Mouse (Mus musculus): Measurements from ENCODE around the gene Gm13128. TPM values are rescaled to one million over a fixed set of nuclear protein-coding genes. Genes with fewer than 3 reads are reported as not detected.

The Gm13128 gene
- polyA plus RNA-seq (2012; rRNA removed): not detected in 2 replicates

DNA sequence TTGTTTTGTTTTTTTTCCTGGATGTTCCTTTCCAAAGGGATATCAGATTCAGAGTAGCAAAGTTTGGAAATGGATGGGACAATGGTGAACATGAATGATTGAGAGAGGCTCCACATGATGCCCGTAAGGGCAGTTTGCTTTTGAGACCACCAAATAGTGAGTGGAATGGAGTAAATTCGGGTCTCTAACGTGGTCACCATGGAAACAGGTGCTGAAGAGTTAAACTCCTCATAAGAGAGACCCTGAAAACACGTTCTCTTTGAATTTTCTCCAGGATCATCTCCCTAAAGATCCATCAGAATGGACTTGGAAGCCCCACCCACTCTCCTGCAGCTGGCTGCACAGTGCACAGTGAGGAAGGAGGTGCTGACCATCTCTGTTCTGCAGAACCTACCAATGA is at the start of gene Gm13128:
Gm13128 (plus strand) TSS at position 301 of the 400 bp plus-strand sequence.

GRCm38 (mm10) chr4:144280388-144280787 is 49.7 kb upstream of the Gm13128 start, which contains the start of gene Pramel5:
Gene Pramel5, minus strand, starts transcription at chr4:144280488.

GRCm38 (mm10) chr4:144357642-144358041 is 27.6 kb downstream of the Gm13128 start, which contains the start of gene Gm13119:
Gene Gm13119, plus strand, starts transcription at chr4:144357942.

GRCm38 (mm10) chr4:144377911-144378310 is 47.9 kb downstream of the Gm13128 start, which contains the start of gene Pramef20:
Gene Pramef20, minus strand, starts transcription at chr4:144377933.

Other genes starting within 250 kb of the Gm13128 start
- gene Gm13102, start 223.8 kb upstream of the Gm13128 start, polyA plus RNA-seq (2012; rRNA removed): not detected in 2 replicates
- gene Oog3, start 167.6 kb upstream of the Gm13128 start, polyA plus RNA-seq (2012; rRNA removed): not detected in 2 replicates
- gene Oog2, start 139.5 kb upstream of the Gm13128 start, polyA plus RNA-seq (2012; rRNA removed): not detected in 2 replicates
- gene C87977, start 116.9 kb upstream of the Gm13128 start, polyA plus RNA-seq (2012; rRNA removed): not detected in 2 replicates
- not detected in 2 replicates for gene Pramel5, start 49.8 kb upstream of the Gm13128 start, polyA plus RNA-seq (2012; rRNA removed)
- gene Gm13119, start 27.7 kb downstream of the Gm13128 start, polyA plus RNA-seq (2012; rRNA removed): not detected in 2 replicates
- gene Pramef20, start 47.7 kb downstream of the Gm13128 start, polyA plus RNA-seq (2012; rRNA removed): not detected in 2 replicates
- not detected in 2 replicates for gene Pramef12, start 78.2 kb downstream of the Gm13128 start, polyA plus RNA-seq (2012; rRNA removed)
- gene 1700012P22Rik, start 108.5 kb downstream of the Gm13128 start, polyA plus RNA-seq (2012; rRNA removed): not detected in 2 replicates
- gene Gm9944, start 123.1 kb downstream of the Gm13128 start, polyA plus RNA-seq (2012; rRNA removed): not detected in 2 replicates
- gene Aadacl3, start 133.5 kb downstream of the Gm13128 start, polyA plus RNA-seq (2012; rRNA removed): not detected in 2 replicates
- not detected in 2 replicates for gene 9430007A20Rik, start 189.6 kb downstream of the Gm13128 start, polyA plus RNA-seq (2012; rRNA removed)
- not detected in 2 replicates for gene Gm13124, start 234.9 kb downstream of the Gm13128 start, polyA plus RNA-seq (2012; rRNA removed)

All from colon, adult 2 months (tissue).